Mouse (Mus musculus) ES-Bruce4 (cell line): ENCODE measurements around the gene Apc2. TPM values are rescaled to one million over a fixed set of nuclear protein-coding genes. Genes with fewer than 3 reads are reported as not detected.
A peak's percentile ranks its signal among the peaks of the same experiment; 100 is the strongest.

Source experiments
- H3K27ac ChIP-seq: 2 replicates; pipeline ENCODE4 v1.5.1; 2012; ENCODE audit warnings: low read length, inconsistent platforms; ENCODE audit not compliant: insufficient read depth
- H3K27me3 ChIP-seq: 2 replicates; pipeline ENCODE4 v1.6.1; 2012; ENCODE audit warnings: mild to moderate bottlenecking, low read length, inconsistent platforms; ENCODE audit not compliant: control insufficient read depth, poor library complexity, insufficient read depth, severe bottlenecking
- H3K36me3 ChIP-seq: 2 replicates; pipeline ENCODE4 v1.6.1; 2012; ENCODE audit warnings: inconsistent platforms, mild to moderate bottlenecking, low read length, moderate library complexity; ENCODE audit not compliant: control insufficient read depth, poor library complexity, insufficient read depth, severe bottlenecking
- H3K4me1 ChIP-seq: one replicate; pipeline ENCODE4 v1.8.1; 2011; ENCODE audit warnings: low read length; ENCODE audit not compliant: control insufficient read depth, insufficient read depth
- H3K4me3 ChIP-seq: 2 replicates; pipeline ENCODE4 v1.5.1; 2011; ENCODE audit warnings: low read depth, mild to moderate bottlenecking, low read length
- H3K9ac ChIP-seq: 2 replicates; pipeline ENCODE4 v1.6.1; 2012; ENCODE audit warnings: low read depth, mild to moderate bottlenecking, inconsistent platforms; ENCODE audit not compliant: poor library complexity, severe bottlenecking
- H3K9me3 ChIP-seq: replicated peaks from 2 replicates; pipeline ENCODE4 v1.6.1; 2012; ENCODE audit warnings: mild to moderate bottlenecking, low read length, inconsistent platforms; ENCODE audit not compliant: control insufficient read depth, poor library complexity, insufficient read depth, severe bottlenecking
- CTCF ChIP-seq: IDR thresholded peaks from one replicate; pipeline ENCODE4 v1.8.1; 2011; ENCODE audit warnings: low read depth, low read length
- EP300 ChIP-seq: IDR thresholded peaks from 2 replicates; pipeline ENCODE4 v1.6.1; 2011; ENCODE audit warnings: low read depth, low read length; ENCODE audit not compliant: insufficient read depth
- POLR2A ChIP-seq: IDR thresholded peaks from one replicate; pipeline ENCODE4 v1.8.1; 2011; ENCODE audit warnings: low read length; ENCODE audit not compliant: insufficient read depth
- polyA plus RNA-seq: library from polyadenylated mRNA; stranded (reverse); fragments of >200 nt; gene quantifications from 2 replicates; pipeline ENCODE4 v1.2.4, GENCODE M21; 2011; ENCODE audit warnings: low read depth; ENCODE audit not compliant: missing spikeins, insufficient read depth, insufficient read length

Apc2 gene
- polyA plus RNA-seq, 1 experiment, result 3.8 TPM

DNA sequence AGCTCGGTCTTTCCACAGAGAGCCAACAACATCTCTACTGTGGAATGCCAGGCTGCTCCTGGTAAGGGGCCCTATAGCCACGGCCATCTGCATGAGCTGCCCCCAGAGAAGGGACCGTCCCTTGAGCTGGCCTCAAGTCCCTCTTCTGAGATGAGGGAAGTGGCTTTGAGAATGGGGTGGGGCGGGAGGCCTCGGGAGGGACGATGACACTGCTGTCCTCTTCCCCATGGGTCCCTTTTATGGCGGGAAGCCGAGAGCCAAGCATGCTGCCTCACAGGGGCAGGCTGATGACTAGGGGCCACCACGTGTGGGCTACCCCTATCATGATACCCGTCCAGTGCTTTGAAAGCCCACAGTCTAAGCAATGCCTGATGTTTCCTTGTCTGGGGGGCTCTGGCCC, 21.2 kb downstream of the Apc2 start:
- H3K27ac ChIP-seq, result no peak overlapping the region
- H3K4me1 ChIP-seq, result peaks cover 1% of the 10 kb centered on the region
- TF ChIP-seq POLR2A (no peak), EP300 (no peak), CTCF (no peak)
- no peaks in the 10 kb centered on the region for H3K9me3 ChIP-seq
- H3K9ac ChIP-seq, result no peak overlapping the region
- H3K36me3 ChIP-seq, result no peaks in the 10 kb centered on the region
- no peaks in the 10 kb centered on the region for H3K27me3 ChIP-seq
- H3K4me3 ChIP-seq, result no peak overlapping the region

DNA sequence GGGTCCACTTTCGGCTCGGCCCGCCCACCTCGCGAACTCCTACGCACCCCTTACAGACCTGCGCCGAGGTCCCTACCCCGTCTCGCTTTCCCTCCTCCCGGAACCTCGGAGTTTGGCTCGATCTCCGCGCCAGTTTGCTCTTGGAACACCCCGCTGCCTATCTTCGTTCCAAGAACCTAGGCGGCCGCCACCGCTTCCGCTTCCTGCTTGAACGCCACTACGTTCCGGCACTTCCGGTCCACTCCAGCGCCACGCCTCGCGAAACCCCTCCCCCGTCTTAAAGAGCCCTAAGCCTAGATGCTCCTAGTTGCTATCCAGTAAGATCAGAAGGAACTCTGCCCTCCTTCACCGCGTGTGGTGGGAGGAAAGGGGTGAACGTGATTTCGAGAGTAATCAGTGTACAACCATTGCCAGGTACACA, 24.6 kb downstream of the Apc2 start, which contains the start of gene 2310011J03Rik:
2310011J03Rik (minus strand) TSS at position 198 of the 421 bp plus-strand sequence.
- H3K9ac ChIP-seq, result peak within 1 kb of the TSS; percentile 67
- TF ChIP-seq CTCF (no peak), POLR2A (no peak), EP300 (no peak)
- H3K27me3 ChIP-seq, result no peaks in the 10 kb centered on the region
- no peaks in the 10 kb centered on the region for H3K36me3 ChIP-seq
- H3K27ac ChIP-seq, result peak within 1 kb of the TSS; percentile 37; the same call in 1 of the 2 replicates
- H3K4me1 ChIP-seq, result peaks cover 1% of the 10 kb centered on the region
- H3K4me3 ChIP-seq, result peak within 1 kb of the TSS; percentile 83
- H3K9me3 ChIP-seq, result no peaks in the 10 kb centered on the region

DNA sequence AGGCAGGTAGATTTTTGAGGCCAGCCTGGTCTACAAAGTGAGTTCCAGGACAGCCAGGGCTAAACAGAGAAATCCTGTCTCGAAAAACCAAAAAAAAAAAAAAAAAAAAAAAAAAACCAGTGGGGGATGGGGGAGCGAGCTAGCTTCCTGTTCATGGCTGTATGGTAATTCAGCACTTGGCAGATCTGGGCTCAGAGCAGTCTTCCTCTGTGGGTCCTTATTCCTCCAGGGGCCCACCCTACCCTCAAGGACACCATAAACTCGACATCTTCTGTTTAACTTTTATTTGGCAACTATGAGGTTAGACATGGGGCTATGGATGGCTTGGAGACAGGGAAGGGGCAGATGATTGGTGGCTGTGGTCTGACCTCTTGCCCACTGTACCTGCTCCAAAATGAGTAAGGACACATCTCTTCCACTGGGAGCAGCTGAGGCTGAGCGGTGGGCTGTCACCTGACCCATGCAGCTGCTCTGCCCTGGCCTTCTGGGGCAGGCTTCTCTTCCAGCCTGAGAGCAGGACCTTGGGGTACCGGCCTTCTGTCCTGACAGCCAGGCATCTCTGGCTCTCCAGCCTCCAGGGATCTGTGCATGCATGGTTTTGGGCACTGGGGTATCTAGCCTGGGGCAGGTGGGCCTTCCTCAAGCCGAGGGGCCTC, 25.4 kb downstream of the Apc2 start:
- Histone ChIP-seq H3K36me3 (no peaks in the 10 kb centered on the region), H3K4me3 (no peak overlapping the region), H3K4me1 (peaks cover 1% of the 10 kb centered on the region), H3K9ac (no peak overlapping the region), H3K27me3 (no peaks in the 10 kb centered on the region), H3K27ac (no peak overlapping the region), H3K9me3 (no peaks in the 10 kb centered on the region)
- TF ChIP-seq POLR2A (no peak), CTCF (no peak), EP300 (no peak)

DNA sequence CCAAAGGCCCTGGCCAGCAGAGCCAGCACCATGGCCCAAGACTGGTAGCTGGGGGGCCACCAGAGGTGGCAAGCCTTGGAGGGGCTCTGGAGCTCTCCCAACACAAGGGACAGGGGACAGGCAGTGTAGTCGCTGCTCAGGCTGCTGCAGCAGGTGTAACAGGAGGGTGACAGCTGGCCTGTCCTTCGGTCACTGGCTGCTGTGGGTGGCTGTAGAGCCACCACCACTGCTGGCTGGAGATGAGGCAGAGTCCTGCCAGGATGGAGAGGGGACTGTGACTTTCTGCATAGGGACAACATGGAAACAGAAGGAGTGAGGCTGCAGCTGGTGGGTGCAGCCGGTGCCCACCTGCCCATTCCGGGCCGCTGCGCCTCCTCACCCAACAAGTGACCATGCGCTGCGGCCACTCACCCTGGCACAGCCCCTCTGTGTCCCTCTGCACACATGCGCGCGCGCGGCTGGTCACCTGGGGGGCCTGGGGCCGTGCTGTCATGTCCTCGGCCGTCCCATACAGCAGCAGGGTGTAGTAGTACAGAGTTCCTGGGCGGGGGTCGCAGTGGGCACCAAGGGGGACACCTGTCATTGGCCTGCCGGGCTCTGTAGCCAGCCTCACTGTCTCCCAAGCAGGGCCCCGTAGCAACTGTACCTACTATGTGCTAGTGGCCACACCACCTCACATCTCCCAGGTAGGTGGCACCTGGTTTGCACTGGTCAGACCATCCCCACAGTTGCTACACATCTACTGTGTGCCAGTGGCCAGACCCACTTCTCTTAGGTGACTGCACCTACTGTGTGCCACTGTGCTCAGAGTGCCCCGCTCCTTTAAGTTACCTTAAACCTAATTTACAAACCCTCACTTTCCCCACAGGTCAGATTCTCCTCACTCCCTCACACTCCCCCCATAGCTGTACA, 26.1 kb downstream of the Apc2 start:
- Histone ChIP-seq H3K36me3 (no peaks in the 10 kb centered on the region), H3K4me1 (peaks cover 1% of the 10 kb centered on the region), H3K9me3 (no peaks in the 10 kb centered on the region), H3K9ac (no peak overlapping the region), H3K27ac (no peak overlapping the region), H3K4me3 (no peak overlapping the region), H3K27me3 (no peaks in the 10 kb centered on the region)
- no peak for TF ChIP-seq EP300
- TF ChIP-seq POLR2A, result no peak
- no peak for TF ChIP-seq CTCF

DNA sequence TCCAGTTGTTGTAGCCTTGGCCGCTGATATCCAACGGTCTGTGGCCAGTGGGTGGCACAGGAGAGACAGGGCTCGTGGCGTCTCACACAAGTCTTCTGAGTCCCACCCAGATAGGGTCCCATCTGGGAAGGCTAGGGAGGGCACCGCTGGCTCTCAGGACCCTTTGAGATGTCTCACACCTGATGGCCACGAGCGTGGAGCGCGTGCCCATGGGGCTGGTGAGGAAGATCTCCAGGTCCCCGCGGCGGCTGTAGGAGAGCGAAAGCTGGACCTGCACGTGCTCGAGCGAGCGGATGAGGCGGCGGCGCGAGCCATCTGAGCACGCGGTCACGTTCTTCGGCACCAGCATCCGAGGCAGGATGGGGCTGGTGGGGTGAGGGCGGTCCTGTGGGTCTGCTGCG, 27.0 kb downstream of the Apc2 start:
- Histone ChIP-seq H3K9ac (peak overlapping the region; percentile 23), H3K4me3 (peak overlapping the region; percentile 77), H3K27ac (no peak overlapping the region), H3K36me3 (no peaks in the 10 kb centered on the region), H3K27me3 (no peaks in the 10 kb centered on the region), H3K9me3 (no peaks in the 10 kb centered on the region), H3K4me1 (peaks cover 1% of the 10 kb centered on the region)
- TF ChIP-seq EP300 (no peak), POLR2A (no peak), CTCF (no peak)
